Mouse (Mus musculus): Measurements from ENCODE around the gene Dgka. TPM values are rescaled to one million over a fixed set of nuclear protein-coding genes. Genes with fewer than 3 reads are reported as not detected.

The Dgka gene
- total and polyA plus RNA-seq, 2 experiments = 6.5 to 7.2 TPM

DNA sequence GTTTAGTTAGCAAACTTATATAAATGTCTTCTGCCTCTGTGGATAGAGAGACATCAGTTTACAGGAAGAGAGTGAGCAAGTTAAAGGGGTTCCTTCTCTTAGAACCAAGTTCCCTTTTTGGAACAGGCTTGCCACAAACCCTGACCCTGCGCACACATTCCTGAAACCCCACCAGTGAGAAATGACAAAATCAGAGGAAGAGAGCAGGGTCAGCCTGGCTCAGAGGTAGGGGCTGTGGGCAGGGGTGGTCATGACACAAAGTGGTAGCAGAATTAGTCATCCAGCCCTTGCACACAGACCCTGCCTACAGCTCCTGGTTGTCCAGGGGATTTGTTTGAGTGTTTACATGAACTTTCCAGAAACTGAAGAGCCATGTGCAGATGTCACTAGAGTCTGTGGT is 35.5 kb upstream of the Dgka start:
- no peaks in the 10 kb centered on the region for H3K36me3 ChIP-seq (ENCODE audit: control insufficient read depth, insufficient read depth, low read length)
- peaks cover 5% of the 10 kb centered on the region; the same call in 1 of the 2 replicates for H3K4me1 ChIP-seq (ENCODE audit: control insufficient read depth, insufficient read depth, low read length)
- WGBS = 92% methylated on average over 1 of the region's 1 CpGs
- peak overlapping the region; percentile 15; the same call in 1 of the 2 replicates for H3K27ac ChIP-seq (replicated peaks; ENCODE audit: insufficient read depth, low read depth, low read length)
- H3K9ac ChIP-seq (ENCODE audit: low read depth, low read length) = no peak overlapping the region
- TF ChIP-seq CTCF (IDR thresholded peaks at IDR 0.05; ENCODE audit: low read depth, low read length) (no peak), POLR2A (IDR thresholded peaks at IDR 0.05; ENCODE audit: extremely low read depth, insufficient read depth, low read length) (no peak)
- no peaks in the 10 kb centered on the region for H3K27me3 ChIP-seq (ENCODE audit: control insufficient read depth, insufficient read depth, low read length)
- H3K79me2 ChIP-seq (ENCODE audit: control insufficient read depth, insufficient read depth, low read length) = no peaks in the 10 kb centered on the region
- DNase-seq (ENCODE audit: extremely low read depth, low read depth, low spot score) = no peak
- H3K4me3 ChIP-seq (ENCODE audit: insufficient read depth, low read depth, low read length) = no peak overlapping the region

GRCm38 (mm10) chr10:128779011-128779795 is 34.5 kb upstream of the Dgka start:
- Histone ChIP-seq H3K4me1 (ENCODE audit: control insufficient read depth, insufficient read depth, low read length) (peaks cover 5% of the 10 kb centered on the region; the same call in 1 of the 2 replicates), H3K4me3 (ENCODE audit: insufficient read depth, low read depth, low read length) (no peak overlapping the region), H3K9ac (ENCODE audit: low read depth, low read length) (0 out of 2 replicates have a peak overlapping the region, but pooled peaks have one; percentile 4), H3K79me2 (ENCODE audit: control insufficient read depth, insufficient read depth, low read length) (no peaks in the 10 kb centered on the region), H3K27me3 (ENCODE audit: control insufficient read depth, insufficient read depth, low read length) (no peaks in the 10 kb centered on the region), H3K36me3 (ENCODE audit: control insufficient read depth, insufficient read depth, low read length) (no peaks in the 10 kb centered on the region), H3K27ac (replicated peaks; ENCODE audit: insufficient read depth, low read depth, low read length) (peak overlapping the region; percentile 71)
- WGBS = 19% methylated on average over 8 of the region's 8 CpGs
- TF ChIP-seq CTCF (IDR thresholded peaks at IDR 0.05; ENCODE audit: low read depth, low read length) (no peak), POLR2A (IDR thresholded peaks at IDR 0.05; ENCODE audit: extremely low read depth, insufficient read depth, low read length) (no peak)
- peak; percentile 92 for DNase-seq (ENCODE audit: extremely low read depth, low read depth, low spot score)

DNA sequence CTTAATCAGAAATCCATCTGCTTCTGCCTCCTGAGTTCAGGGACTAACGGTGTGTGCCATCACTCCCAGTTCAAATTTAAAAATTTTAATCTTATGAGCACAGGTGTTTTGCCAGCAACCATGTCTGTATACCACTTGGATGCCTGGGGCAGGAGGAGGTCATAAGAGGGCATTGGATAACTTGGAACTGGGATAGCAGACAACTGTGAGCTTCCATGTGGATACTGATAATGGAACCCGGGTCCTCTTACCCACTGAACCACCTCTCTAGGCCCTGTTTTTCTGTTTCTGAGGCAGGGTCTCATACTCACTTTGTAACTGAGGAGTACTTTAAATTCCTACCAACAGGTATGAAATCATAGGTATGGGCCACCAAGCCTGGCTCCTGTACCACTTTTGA is 33.8 kb upstream of the Dgka start:
- H3K9ac ChIP-seq (ENCODE audit: low read depth, low read length) = no peak overlapping the region
- DNase-seq (ENCODE audit: extremely low read depth, low read depth, low spot score) = no peak
- H3K4me1 ChIP-seq (ENCODE audit: control insufficient read depth, insufficient read depth, low read length) = peaks cover 5% of the 10 kb centered on the region; the same call in 1 of the 2 replicates
- 83% methylated on average over 2 of the region's 2 CpGs for WGBS
- no peak overlapping the region for H3K4me3 ChIP-seq (ENCODE audit: insufficient read depth, low read depth, low read length)
- no peaks in the 10 kb centered on the region for H3K36me3 ChIP-seq (ENCODE audit: control insufficient read depth, insufficient read depth, low read length)
- TF ChIP-seq POLR2A (IDR thresholded peaks at IDR 0.05; ENCODE audit: extremely low read depth, insufficient read depth, low read length) (no peak), CTCF (IDR thresholded peaks at IDR 0.05; ENCODE audit: low read depth, low read length) (no peak)
- peak overlapping the region; percentile 39; the same call in 1 of the 2 replicates for H3K27ac ChIP-seq (replicated peaks; ENCODE audit: insufficient read depth, low read depth, low read length)
- no peaks in the 10 kb centered on the region for H3K79me2 ChIP-seq (ENCODE audit: control insufficient read depth, insufficient read depth, low read length)
- no peaks in the 10 kb centered on the region for H3K27me3 ChIP-seq (ENCODE audit: control insufficient read depth, insufficient read depth, low read length)

GRCm38 (mm10) chr10:128773685-128774084 is 29.0 kb upstream of the Dgka start:
- Histone ChIP-seq H3K4me3 (ENCODE audit: insufficient read depth, low read depth, low read length) (no peak overlapping the region), H3K27me3 (ENCODE audit: control insufficient read depth, insufficient read depth, low read length) (no peaks in the 10 kb centered on the region), H3K27ac (replicated peaks; ENCODE audit: insufficient read depth, low read depth, low read length) (no peak overlapping the region), H3K36me3 (ENCODE audit: control insufficient read depth, insufficient read depth, low read length) (no peaks in the 10 kb centered on the region), H3K4me1 (ENCODE audit: control insufficient read depth, insufficient read depth, low read length) (no peaks in the 10 kb centered on the region), H3K79me2 (ENCODE audit: control insufficient read depth, insufficient read depth, low read length) (no peaks in the 10 kb centered on the region), H3K9ac (ENCODE audit: low read depth, low read length) (no peak overlapping the region)
- DNase-seq (ENCODE audit: extremely low read depth, low read depth, low spot score) = no peak
- TF ChIP-seq POLR2A (IDR thresholded peaks at IDR 0.05; ENCODE audit: extremely low read depth, insufficient read depth, low read length) = no peak
- TF ChIP-seq CTCF (IDR thresholded peaks at IDR 0.05; ENCODE audit: low read depth, low read length) = no peak
- 19% methylated on average over 5 of the region's 5 CpGs for WGBS

GRCm38 (mm10) chr10:128772895-128773294 is 28.2 kb upstream of the Dgka start:
- WGBS = 78% methylated on average over 2 of the region's 2 CpGs
- no peak overlapping the region for H3K4me3 ChIP-seq (ENCODE audit: insufficient read depth, low read depth, low read length)
- H3K27me3 ChIP-seq (ENCODE audit: control insufficient read depth, insufficient read depth, low read length) = no peaks in the 10 kb centered on the region
- no peak overlapping the region for H3K27ac ChIP-seq (replicated peaks; ENCODE audit: insufficient read depth, low read depth, low read length)
- H3K36me3 ChIP-seq (ENCODE audit: control insufficient read depth, insufficient read depth, low read length) = no peaks in the 10 kb centered on the region
- peak; percentile 51 for DNase-seq (ENCODE audit: extremely low read depth, low read depth, low spot score)
- TF ChIP-seq POLR2A (IDR thresholded peaks at IDR 0.05; ENCODE audit: extremely low read depth, insufficient read depth, low read length) = no peak
- TF ChIP-seq CTCF (IDR thresholded peaks at IDR 0.05; ENCODE audit: low read depth, low read length) = peak; percentile 5; the same call in 1 of the 2 replicates
- no peak overlapping the region for H3K9ac ChIP-seq (ENCODE audit: low read depth, low read length)
- no peaks in the 10 kb centered on the region for H3K79me2 ChIP-seq (ENCODE audit: control insufficient read depth, insufficient read depth, low read length)
- no peaks in the 10 kb centered on the region for H3K4me1 ChIP-seq (ENCODE audit: control insufficient read depth, insufficient read depth, low read length)

All from liver, adult 2 months (tissue).